Mouse (Mus musculus) granulocyte monocyte progenitor cell, adult 5-6 weeks (primary cell): Measurements from ENCODE around the gene Samd14. TPM values are rescaled to one million over a fixed set of nuclear protein-coding genes. Genes with fewer than 3 reads are reported as not detected.
"Not testable (repeated sequence)": the region's sequence is repeated elsewhere in the genome, so short reads cannot be mapped to it uniquely, and the experiment has no call there.

Experiments used
- ATAC-seq: replicated peaks from 2 replicates; pipeline ENCODE4 v1.8.0; 2016; ENCODE audit warnings: mild to moderate bottlenecking, moderate TSS enrichment, inconsistent platforms; ENCODE audit not compliant: poor library complexity, severe bottlenecking
- total RNA-seq, 2 experiments: library from RNA; stranded (forward) in 1 of 2; stranded (reverse) in 1 of 2; fragments of 200-712, 200-1000 nt in 1 of 2; fragments of >200 nt in 1 of 2; fragmentation: Nextera tagmentation in 1 of 2; gene quantifications; 2 replicates each; pipeline ENCODE4 v1.2.3; 2014 to 2017

Samd14 gene
- total RNA-seq (2014; fragmentation: Nextera tagmentation) (0.34 and 0.49 TPM in 2 replicates), total RNA-seq (2017) (0.05 and 0.65 TPM in 2 replicates)

- peak; percentile 26 for ATAC-seq
Observed at GRCm38 (mm10) chr11:95009629-95010014, at the start of gene Samd14. Gene Samd14 (plus strand): TSS chr11:95009879.

GRCm38 (mm10) chr11:94962534-94963101 lies 47.1 kb upstream of the Samd14 start:
- no peak for ATAC-seq

GRCm38 (mm10) chr11:94967419-94967818 lies 42.3 kb upstream of the Samd14 start, which contains the start of gene Hils1:
Gene Hils1 (plus strand): TSS chr11:94967593.
- ATAC-seq: no peak

GRCm38 (mm10) chr11:94968187-94968586 lies 41.5 kb upstream of the Samd14 start:
- no peak for ATAC-seq

GRCm38 (mm10) chr11:94969709-94970108 lies 40.0 kb upstream of the Samd14 start:
- ATAC-seq: not testable (repeated sequence)

GRCm38 (mm10) chr11:94970210-94970943 lies 39.3 kb upstream of the Samd14 start:
- peak; percentile 54 for ATAC-seq

GRCm38 (mm10) chr11:94971895-94972615 lies 37.6 kb upstream of the Samd14 start:
- ATAC-seq: peak; percentile 48; the same call in 1 of the 2 replicates

- no peak for ATAC-seq
Observed at GRCm38 (mm10) chr11:94972887-94973286, 36.8 kb upstream of the Samd14 start.

- ATAC-seq: no peak
Observed at GRCm38 (mm10) chr11:94973313-94973712, 36.4 kb upstream of the Samd14 start.

GRCm38 (mm10) chr11:94974951-94975350 lies 34.7 kb upstream of the Samd14 start:
- no peak for ATAC-seq

GRCm38 (mm10) chr11:94976199-94976598 lies 33.5 kb upstream of the Samd14 start, which contains the start of gene Sgca:
Gene Sgca (minus strand): TSS chr11:94976327.
- no peak for ATAC-seq

- ATAC-seq: no peak
Observed at GRCm38 (mm10) chr11:94978178-94978915, 31.3 kb upstream of the Samd14 start.

- ATAC-seq: peak; percentile 100
Observed at GRCm38 (mm10) chr11:94978947-94979346, 30.7 kb upstream of the Samd14 start.

GRCm38 (mm10) chr11:94979462-94980179 lies 30.1 kb upstream of the Samd14 start:
- no peak for ATAC-seq

- no peak for ATAC-seq
Observed at GRCm38 (mm10) chr11:94985140-94985539, 24.5 kb upstream of the Samd14 start.

GRCm38 (mm10) chr11:94985822-94986221 lies 23.9 kb upstream of the Samd14 start:
- no peak for ATAC-seq

- ATAC-seq: no peak
Observed at GRCm38 (mm10) chr11:94986435-94986834, 23.2 kb upstream of the Samd14 start.

- ATAC-seq: no peak
Observed at GRCm38 (mm10) chr11:94987341-94987740, 22.3 kb upstream of the Samd14 start.

- ATAC-seq: no peak
Observed at GRCm38 (mm10) chr11:94987851-94988250, 21.8 kb upstream of the Samd14 start.
